Mouse (Mus musculus) E14TG2a.4 (cell line): Measurements from ENCODE around the gene Cfap20.

Source experiments
- CTCF ChIP-seq: conservative IDR thresholded peaks from 2 replicates; pipeline ENCODE4 v1.5.1; 2014; ENCODE audit warnings: low read length
- POU5F1 ChIP-seq: IDR thresholded peaks from 2 replicates; pipeline ENCODE4 v1.6.1; 2014; ENCODE audit warnings: low read length, borderline replicate concordance

DNA sequence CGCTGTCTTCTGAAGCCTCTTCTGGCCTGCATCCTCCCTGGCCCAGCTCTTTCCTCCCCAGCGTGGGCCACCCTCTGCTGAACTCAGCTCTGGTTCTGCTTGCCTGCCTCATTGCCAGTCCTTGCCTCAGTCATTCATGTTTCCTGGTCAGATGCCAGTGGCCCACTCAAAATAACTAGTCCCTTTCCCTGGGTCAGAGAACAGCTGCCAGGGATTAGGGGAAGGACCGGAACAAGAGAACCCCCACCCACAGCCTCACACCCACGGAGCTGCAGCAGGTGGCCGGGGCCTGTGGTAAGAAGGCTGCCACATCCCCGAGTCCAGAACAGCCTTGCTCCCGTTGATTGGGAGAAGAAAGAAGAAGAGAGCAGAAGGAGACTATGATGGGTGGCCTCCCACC, 33.6 kb downstream of the Cfap20 start:
- no peak for TF ChIP-seq CTCF
- TF ChIP-seq POU5F1, result no peak
